Mouse (Mus musculus) activated CD4-positive, CD25-positive, alpha-beta regulatory T cell, adult 4 months (primary cell): Measurements from ENCODE around the gene Klhl26. TPM values are rescaled to one million over a fixed set of nuclear protein-coding genes. Genes with fewer than 3 reads are reported as not detected.

Source experiments
- ATAC-seq: one replicate; pipeline ENCODE4 v1.8.0; 2017
- polyA plus RNA-seq, 2 experiments: library from polyadenylated mRNA; unstranded; fragments of 100-300 nt; shearing (Covaris generic); gene quantifications; one replicate each; pipeline ENCODE4 v1.2.1; 2017

Klhl26 gene
- polyA plus RNA-seq, 2 experiments from 2014 or later, result 7.2 to 9.5 TPM

DNA sequence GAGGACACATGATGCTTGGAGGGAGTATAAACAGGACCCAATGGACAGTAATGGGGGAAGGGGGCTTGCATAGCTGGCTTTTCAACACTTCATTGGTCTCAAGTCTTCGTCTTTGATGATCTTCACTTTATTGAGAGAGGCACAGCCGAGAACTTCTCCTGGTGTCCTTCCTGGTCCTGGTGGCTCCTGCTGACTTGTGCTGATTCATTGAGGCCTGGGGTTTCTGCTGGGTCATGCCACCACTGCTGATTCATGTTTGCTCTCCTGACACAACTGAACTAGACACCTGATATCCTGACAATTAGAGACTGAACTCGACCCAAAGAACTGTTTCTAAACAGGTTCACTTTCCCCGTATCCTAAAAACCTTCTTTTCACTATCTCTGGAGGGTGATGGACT is 33.4 kb downstream of the Klhl26 start:
- no peak for ATAC-seq

DNA sequence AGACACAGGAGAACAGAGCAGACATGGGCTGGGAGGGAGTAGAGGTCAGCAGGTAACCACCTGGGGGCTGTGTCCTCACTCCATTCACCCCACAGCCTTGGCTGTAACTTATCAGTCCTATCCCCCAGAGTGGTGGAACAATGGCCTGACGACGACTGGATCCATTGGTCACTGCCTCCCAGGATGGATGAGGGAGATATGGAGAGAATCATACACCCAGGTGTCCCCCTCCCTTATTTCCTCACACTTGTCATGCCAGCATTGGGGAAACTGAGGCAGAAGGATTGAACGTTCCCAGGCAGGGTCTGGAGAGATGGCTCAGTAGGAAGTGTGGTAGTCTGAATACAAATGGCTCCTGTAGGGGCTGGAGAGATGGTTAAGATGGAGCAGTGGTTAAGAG is 35.2 kb downstream of the Klhl26 start:
- ATAC-seq, result no peak

DNA sequence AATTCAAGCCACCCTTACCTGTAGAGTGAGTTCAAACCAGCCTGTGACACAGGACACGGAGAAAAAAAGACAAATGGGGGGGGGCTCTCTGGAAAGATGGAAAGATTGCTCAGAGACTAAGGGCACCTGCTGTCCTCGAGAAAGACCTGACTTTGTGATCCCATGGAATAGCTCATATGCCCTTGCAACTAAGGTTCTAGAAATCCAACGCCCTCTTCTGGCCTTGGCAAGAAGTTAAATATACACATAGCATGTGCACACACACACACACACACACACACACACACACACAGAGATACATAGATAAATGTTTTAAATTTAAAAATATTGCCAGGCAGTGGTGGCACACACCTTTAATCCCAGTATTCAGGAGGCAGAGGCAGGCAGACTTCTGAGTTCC is 36.5 kb downstream of the Klhl26 start:
- ATAC-seq, result no peak

DNA sequence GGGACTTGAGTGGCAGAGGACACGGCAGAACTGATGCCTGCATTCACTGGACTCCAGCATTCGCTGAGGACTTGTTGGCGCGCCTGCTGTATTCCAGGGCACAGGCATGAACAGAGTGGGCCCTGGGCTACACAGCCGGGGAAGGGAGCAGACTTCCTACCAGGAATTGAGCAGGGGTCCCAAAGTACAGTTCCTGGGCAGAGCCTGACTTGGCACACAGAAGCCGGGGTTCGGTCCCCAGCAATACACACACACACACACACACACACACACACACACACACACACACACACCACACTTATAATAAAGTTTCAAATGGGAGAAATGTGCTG is 37.0 kb downstream of the Klhl26 start:
- ATAC-seq, result peak; percentile 42

DNA sequence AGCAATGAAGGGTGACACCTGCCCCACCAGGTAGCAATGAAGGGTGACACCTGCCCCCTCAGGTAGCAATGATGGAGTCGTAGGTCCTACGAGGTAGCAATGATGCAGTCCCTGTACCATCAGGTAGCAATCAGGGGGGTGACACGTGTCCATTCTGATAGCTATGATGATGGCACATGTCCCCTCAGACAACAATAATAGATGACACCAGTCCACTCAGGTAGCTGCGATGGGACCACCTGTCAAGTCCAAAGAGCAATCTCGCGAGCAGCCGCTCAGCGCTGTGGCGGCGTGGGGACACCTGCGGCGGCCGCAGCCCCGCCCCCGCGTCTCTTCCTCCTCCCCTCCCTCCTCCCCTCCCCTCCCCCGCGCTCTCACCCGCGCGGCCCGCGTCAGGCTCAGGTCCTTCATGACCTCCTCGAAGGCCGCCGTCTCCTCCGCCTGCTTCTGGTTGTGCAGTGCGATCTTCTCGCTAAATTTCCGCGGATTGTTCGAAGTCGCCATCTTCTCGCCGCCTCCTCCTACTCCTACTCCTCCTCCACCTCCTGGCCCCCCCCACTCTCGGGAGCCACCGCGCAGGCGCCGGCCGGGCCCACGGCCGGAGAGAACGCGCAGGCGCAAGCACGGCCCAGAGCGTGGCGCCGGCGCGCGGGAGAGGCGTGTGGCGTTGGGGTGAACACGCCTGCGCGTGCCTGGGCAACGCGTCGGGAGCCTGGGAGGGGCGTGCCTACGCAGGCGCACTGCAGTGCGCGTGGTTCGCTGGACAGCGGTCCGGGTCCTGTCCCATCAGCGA is 37.5 kb downstream of the Klhl26 start, which contains the start of gene Crtc1:
Gene Crtc1, minus strand, starts transcription at position 525 of the 793 bp plus-strand sequence.
- peak; percentile 87 for ATAC-seq

DNA sequence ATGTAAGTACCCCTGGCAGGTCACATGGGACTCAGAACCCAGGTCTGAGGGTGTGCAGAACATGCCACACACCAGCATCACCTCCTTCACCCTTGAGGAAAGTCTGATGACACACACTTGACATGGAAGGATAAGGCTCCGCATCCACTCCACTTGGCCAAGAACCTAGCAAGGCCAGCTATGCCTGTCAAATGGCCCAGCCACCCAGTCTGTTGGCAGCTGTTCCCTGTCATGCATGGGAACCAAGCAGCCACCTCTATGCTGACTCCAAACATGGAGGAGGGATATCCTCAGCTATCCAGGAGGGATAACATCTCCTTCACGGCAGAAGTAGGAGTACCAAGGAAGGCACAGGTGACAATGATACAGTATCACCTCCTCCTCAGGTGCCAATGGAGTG is 38.3 kb downstream of the Klhl26 start:
- no peak for ATAC-seq

DNA sequence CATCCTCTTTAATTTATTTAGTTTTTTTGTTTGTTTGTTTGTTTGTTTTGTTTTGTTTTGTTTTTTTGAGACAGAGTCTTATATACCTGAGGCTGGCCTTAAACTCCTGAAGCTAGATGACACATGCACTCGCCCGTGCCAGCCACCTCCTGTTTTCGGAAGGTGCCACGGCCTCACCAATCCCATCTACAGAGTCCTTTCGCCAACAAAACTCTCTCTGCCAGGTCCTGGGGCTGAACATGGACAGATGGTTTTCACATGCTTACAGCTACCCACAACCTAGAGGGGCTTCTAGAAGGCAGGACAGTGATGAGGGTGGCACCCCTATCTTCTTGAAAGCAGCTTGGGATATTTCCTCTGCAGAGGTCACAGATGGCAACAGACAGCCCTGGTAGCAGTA is 41.6 kb downstream of the Klhl26 start:
- ATAC-seq, result no peak

DNA sequence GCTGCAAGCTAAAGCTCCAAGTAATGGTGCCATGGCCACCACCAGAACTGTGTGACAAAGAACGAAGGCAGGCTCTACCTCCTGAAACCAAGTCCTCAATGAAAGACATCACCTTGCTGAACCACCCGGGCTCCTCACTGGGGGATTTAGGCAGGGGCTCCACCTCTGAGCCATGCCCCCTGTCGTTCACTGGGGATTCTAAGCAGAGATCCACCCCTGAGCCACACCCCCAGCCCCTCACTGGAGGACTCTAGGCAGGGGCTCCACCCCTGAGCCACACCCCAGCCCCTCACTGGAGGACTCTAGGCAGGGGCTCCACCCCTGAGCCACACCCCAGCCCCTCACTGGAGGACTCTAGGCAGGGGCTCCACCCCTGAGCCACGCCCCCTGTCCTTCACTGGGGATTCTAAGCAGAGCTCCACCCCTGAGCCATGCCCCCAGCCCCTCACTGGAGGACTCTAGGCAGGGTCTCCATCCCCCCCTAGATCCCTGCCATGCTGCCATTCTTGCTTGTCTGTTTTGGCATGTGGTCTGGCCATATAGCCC is 43.7 kb downstream of the Klhl26 start:
- ATAC-seq, result no peak

DNA sequence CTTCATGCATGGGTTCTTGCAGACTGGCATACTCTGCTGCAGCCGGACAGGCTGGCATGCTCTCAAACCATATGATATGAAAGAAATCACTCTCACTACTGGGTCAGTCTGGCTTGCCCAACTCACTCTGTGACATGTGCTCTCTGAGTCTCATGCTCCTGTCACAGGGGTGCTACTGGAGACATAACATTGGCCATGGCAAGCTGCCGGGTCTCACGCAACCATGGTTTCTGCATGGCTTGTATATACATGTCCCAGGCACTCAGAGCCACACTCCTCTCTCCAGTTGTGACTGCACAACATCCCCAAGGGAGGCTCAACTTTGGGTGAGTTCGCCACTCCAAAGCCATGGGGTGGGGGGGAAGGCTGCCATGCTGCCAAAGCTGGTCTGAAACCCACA is 45.6 kb downstream of the Klhl26 start:
- ATAC-seq, result no peak

DNA sequence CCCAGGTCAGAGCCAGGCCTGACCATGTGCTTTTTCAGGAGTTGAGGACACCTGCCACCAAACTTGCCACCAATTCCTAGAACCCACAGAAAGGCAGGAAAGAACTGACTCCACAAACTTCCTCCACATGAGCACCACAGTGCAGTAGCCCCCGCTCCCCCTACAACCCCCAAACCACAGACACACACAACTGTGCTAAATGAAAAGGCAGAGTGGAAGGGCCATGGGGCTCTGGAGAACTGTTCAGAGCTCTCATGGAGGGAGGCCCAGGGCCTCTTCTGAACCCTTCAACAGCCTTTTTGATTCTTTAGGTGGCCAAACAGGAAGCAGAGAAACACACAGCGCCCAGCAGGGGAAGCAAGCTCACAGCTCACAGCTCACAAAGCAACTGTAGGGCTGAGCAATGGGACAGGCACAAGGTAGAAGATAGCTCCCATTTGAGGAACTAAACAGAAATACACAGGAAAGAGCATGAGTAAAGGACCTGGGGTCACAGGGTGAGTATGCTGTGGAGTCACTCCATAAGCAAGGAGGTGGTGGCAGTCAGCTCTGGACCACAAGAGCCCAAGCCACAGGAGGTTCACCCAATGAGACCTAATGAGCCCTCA is 50.4 kb downstream of the Klhl26 start:
- no peak for ATAC-seq

DNA sequence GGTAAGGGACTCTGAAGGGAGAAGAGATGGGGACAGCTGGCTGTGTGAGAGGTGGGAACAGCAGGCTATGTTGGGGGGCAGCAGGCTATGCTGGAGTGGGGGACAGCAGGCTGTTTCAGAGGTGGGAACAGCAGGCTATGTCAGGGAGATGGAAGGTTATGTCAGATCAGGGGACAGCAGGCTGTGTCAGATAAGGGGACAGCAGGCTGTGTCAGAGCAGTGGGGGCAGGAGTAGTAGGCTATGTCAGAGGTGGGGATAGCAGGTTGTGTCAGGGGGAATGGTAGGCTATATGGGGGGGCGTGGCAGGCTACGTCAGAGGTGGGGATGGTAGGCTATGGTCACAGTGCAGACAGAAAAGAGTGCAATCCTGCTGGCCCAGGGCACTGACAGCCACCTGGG is 54.0 kb downstream of the Klhl26 start:
- ATAC-seq, result no peak

DNA sequence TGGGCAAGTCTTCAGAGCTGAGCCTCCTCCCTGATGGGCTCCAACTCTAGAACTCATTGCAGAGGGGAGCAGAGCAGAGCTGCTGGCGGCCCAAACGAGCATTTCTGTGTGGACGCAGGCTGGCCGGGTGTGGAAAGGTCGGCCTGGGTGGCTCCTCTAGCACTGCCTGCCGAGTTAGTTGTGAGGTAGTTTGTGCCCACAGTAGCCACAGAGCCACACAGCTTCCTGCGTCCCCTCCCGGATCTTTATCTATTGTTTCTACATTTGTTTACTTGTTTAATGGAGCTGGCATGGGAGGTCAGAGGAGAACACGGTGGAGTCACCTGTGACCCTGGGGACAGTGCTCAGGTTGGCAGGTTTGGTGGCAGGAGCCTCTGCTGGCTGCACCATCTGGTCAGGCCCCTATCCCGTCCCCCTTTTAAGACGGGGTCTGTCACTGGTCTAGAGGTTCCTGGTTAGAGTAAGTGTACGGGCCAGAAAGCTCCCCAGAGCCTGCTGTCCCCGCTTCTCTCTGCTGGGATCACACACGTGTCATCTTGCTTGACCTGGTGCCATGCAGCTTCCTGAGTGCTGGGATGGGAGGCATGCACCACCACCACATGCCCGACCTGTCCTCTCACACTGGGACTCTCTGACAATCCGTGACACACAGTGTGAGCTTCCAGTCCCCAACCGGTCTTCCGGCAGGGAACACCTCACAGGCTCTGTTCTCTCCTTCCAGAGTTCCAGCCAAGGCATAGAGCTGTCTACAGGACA is 55.2 kb downstream of the Klhl26 start:
- no peak for ATAC-seq

DNA sequence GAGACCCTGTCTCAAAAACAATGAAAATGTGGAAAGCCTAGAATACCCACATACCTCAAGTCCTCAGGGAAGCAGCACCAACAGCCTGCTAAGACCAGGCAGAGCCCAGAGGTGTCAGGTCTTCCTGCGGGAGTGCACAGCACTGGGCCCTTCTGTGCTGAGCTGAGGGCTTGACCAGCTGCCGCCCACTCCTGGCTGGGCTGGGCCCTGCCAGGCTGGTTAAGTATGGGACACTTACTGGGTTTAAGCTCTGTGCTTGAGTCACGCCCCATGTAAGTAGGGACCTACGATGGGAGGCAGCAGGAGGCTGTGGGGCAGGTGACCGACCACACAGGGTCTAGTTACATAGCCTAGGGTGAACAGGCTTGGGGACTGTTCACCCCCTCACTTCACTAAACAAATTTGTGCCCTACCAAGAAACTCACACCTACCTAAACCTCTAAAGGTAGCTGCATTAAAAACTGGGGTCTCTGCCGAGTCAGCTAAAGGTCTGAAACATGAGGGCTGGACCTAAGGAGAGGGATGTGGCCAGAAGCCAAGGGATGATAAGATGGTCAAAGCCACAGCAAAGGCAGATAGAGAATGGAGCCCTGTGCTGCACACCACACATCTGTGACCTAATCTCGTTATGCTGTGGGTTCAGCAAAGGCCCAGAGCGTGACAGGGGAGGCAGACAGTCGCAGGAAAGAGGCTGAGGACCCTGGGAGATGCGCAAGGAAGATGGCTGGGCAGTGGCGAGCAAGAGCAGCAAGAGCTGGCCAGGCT is 56.7 kb downstream of the Klhl26 start:
- no peak for ATAC-seq

DNA sequence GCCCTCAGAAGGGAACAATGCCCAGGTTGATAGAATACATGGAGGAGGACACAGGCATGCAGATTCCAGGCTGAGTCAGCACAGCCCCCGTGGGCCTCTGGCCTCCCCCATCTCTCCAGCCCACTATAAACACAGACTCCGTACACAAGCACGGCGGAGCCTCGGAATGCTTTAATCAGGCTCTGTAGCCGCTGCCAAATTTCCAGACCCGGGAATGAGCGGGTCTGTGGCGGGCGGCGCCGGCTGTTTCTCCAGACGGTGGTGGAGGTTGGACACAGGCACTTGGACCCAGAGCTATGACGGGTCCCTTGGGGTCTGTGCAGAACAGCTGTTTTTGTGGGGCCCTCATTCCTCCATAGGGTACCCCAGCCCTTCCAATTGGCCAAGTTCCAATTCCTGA is 57.8 kb downstream of the Klhl26 start:
- no peak for ATAC-seq

DNA sequence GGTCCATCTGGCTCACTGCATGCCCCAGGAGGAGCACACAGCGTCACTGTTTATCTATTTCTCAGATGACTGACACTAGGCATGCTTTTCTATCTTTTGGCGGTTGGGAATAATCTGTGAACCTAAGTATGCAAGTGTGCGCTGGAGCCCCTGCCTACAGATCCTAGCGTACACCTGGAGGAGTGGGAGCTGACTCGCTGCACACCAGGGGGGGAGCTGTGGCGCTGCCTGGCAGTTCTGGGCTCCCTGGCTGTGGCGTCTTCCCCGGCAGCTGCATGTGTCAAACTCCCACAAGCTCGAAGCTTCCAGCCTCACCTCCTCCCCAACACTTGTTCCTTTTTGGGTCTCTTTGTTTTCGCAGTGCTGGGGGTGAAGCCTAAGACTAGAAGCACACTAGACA is 58.9 kb downstream of the Klhl26 start:
- ATAC-seq, result no peak

DNA sequence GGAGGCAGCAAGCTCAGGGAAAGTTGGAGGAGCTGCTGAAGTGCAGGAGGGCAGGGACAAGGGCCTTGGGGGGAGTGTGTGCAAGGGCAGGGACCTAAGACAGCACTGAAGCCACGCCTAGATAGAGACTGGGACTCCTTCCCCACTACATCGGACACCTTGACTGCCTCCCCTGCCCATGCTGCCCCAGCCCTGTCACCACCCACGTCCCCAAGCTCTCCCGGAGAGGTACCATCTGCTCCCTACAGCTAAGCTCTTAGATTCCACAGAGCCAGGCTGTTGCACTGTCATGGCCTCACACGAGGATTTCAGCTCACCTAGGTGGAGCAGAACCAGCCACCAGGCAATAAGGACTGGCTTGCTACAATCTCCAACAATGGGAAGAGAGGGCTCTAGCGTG is 59.8 kb downstream of the Klhl26 start:
- no peak for ATAC-seq

DNA sequence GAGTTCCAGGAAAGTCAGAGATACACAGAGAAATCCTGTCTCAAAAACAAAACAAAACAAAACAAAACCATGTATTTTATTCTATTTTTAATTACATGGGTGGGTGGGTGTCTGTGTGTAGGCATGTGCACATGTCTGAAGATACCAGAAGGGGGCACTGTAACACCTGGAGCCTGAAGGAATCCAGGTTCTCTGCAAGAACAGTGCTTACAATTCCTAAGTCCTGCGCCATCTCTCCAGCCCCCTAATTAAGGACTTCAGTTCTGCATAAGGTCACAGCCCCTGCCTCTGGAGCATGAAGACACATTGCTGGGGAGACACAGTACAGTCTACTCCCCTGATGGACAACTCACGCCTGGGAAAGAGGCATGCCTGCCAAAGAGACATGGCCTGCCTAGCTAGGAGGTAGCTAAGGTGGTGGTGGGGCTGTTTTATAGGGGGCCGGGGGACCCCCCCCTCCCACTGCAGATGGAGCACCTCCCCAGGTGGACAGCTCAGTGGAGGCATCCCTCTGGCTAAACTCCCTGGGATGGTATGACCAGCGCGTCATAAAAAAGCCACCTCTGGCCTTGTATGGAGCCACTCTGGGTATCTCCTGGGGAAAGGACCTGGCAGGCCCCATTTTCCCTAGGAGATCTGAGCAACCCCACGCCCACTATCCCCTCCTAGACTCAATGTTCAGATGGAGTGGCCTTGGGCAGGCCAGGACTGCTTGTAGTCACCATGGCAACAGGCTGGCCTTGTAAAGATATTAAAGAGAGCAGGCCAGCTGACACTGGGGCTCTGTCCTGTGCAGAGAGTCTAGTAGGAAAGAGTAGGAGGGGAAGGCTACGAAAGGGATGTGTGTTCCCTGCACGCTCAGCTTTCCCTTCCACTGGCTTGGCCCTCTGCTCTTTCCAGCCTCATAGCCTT is 61.0 kb downstream of the Klhl26 start:
- ATAC-seq, result no peak

DNA sequence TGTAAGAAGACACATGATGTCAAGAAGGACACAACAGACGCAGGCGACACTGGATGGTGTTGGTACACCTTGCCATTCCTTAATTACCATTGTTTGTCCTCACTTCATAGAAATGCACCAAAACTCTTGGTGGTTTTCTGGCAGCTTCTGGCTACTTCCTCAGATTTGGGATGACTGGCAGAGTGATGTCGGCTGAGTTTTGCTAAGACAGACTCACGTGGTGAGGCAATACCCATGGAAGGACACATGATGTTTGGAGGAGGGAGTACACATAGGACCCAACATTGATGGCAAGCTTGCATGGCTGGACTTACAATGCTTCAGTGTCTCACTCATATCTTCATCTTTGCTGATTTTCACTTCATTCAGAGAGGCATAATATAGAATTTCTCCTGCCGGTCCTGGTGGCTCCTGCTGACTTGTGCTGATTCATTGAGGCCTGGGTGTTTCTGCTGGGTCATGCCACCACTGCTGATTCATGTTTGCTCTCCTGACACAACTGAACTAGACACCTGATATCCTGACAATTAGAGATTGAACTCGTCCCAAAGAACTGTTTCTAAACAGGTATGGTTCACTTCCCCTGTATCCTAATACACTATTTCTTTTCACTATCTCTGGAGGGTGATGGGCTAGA is 62.3 kb downstream of the Klhl26 start:
- no peak for ATAC-seq

DNA sequence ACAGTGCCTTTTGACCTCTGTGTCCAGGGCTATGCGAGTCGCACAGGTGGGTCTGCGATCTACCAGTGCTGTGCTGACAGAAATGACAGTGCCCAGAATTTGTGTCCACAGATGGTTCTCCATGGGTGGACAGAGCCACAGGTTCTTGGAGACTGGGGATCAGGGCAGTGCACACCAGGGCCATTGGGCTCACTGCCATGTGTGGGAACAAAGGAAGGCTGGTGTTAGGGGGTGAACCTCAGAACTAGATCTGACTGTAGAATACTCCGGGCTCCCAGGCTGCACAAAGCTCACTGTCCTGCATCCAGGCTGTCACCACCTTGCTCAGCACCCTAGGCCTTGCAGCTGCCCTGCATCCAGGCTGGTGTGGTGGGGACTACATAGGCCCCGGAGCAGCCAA is 66.5 kb downstream of the Klhl26 start:
- ATAC-seq, result no peak

DNA sequence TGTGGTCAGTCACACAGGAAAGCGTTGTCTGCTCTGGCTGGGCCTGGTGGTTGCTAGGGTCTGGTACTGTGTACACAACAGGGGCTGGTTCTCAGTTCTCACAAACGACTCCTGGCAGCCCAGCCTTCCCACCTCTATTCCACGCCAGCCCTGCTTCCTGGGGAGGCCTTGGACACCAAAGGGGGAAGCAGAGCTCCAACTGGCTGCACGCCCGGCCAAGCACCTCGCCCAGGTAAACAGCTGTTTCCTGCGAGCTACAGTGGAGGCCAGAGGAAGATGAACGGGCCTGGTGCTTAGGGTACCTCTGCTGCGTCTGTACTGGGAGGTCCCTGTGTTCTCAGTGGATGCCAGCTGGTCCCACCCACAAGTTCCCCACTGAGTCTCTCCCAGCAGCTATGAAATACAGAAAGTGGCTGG is 67.3 kb downstream of the Klhl26 start:
- ATAC-seq, result no peak

DNA sequence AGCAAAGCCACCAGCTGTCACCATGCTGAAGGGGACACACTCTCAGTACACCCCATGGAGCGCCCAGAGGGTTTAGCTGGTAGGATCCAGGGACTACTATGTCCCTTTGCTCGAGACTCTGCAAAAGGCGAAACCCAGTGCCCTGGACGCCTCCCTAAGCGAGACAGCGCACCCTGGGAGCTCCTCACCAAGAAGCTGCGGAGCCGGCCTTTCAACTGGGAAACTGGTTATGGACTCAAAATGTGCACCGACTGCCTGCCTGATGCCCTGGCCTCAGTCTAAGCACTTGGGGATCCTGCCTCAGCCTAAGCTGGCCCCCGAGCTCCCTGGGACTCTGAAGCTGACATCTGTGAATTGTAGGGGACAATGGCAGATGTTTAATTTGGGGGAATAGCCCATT is 67.7 kb downstream of the Klhl26 start:
- no peak for ATAC-seq
